Mouse (Mus musculus) liver, embryonic 14.5 days (tissue): ENCODE data around the gene Slc9b2. TPM values are rescaled to one million over a fixed set of nuclear protein-coding genes. Genes with fewer than 3 reads are reported as not detected.

Source experiments
- ATAC-seq: fragments of 200-750 bp; cut with Nextera tagmentation; 2 replicates; pipeline ENCODE4 v1.8.0; 2017; ENCODE audit warnings: moderate number of reproducible peaks, mild to moderate bottlenecking, moderate library complexity; ENCODE audit not compliant: insufficient read depth
- DNase-seq, 3 experiments: peaks; one replicate each; pipeline ENCODE4 v3.0.0-alpha.2; 2012 to 2013; ENCODE audit warnings: low read depth in 3 of 3, low spot score in 3 of 3
- H3K27ac ChIP-seq: fragments of 300-500 bp; sonication (generic); 2 replicates; pipeline ENCODE4 v1.5.1; 2014; ENCODE audit warnings: moderate library complexity, mild to moderate bottlenecking, control low read depth, inconsistent platforms
- H3K27me3 ChIP-seq: fragments of 300-500 bp; sonication (generic); 2 replicates; pipeline ENCODE4 v1.6.1; 2014; ENCODE audit warnings: mild to moderate bottlenecking, low read length, moderate library complexity; ENCODE audit not compliant: control insufficient read depth, insufficient read depth
- H3K36me3 ChIP-seq: fragments of 300-500 bp; sonication (generic); replicated peaks from 2 replicates; pipeline ENCODE4 v1.6.1; 2014; ENCODE audit warnings: low read depth; ENCODE audit not compliant: control insufficient read depth, insufficient read depth
- H3K4me1 ChIP-seq, 2 experiments: fragments of 200-500 bp in 1 of 2; fragments of 300-500 bp in 1 of 2; sonication (generic) in 1 of 2; replicated peaks; 2 replicates each; pipeline ENCODE4 v1.6.1; 2012 to 2014; ENCODE audit warnings: antibody characterized with exemption in 1 of 2, inconsistent platforms in 1 of 2, low read length in 1 of 2; ENCODE audit not compliant: control insufficient read depth in 2 of 2, insufficient read depth in 2 of 2
- H3K4me2 ChIP-seq: fragments of 300-500 bp; sonication (generic); 2 replicates; pipeline ENCODE4 v1.6.1; 2014; ENCODE audit warnings: low read depth, mild to moderate bottlenecking, control low read depth, moderate library complexity
- H3K4me3 ChIP-seq, 2 experiments: fragments of 200-500 bp in 1 of 2; fragments of 300-500 bp in 1 of 2; sonication (generic) in 1 of 2; 2 replicates each; pipeline ENCODE4 v1.5.1; 2012 to 2014; ENCODE audit warnings: low read depth in 2 of 2, low read length in 2 of 2, mild to moderate bottlenecking in 2 of 2, control low read depth in 1 of 2, inconsistent platforms in 1 of 2, moderate library complexity in 1 of 2; ENCODE audit not compliant: insufficient read depth in 1 of 2
- H3K9ac ChIP-seq: fragments of 300-500 bp; sonication (generic); replicated peaks from 2 replicates; pipeline ENCODE4 v1.6.1; 2014; ENCODE audit warnings: mild to moderate bottlenecking, control low read depth, moderate library complexity
- H3K9me3 ChIP-seq: fragments of 300-500 bp; sonication (generic); 2 replicates; pipeline ENCODE4 v1.6.1; 2016; ENCODE audit warnings: low read length, mixed read lengths; ENCODE audit not compliant: control insufficient read depth
- CTCF ChIP-seq: IDR thresholded peaks from 2 replicates; pipeline ENCODE4 v1.5.1; 2016; ENCODE audit warnings: antibody characterized with exemption, low read depth, control low read depth
- EP300 ChIP-seq: IDR thresholded peaks from 2 replicates; pipeline ENCODE4 v1.6.1; 2016; ENCODE audit warnings: antibody characterized with exemption, low read depth
- WGBS: fragments of 180-500 bp; shearing (Covaris S2); extraction: QIAGEN DNeasy Blood & Tissue Kit; methylation state at CpG from one replicate; pipeline ENCODE4 v1.1.7; 2014; ENCODE audit not compliant: insufficient replicate concordance; 5-methylcytosine and 5-hydroxymethylcytosine counted together
- polyA plus RNA-seq, 2 experiments: library from polyadenylated mRNA; depleted of rRNA in 1 of 2; stranded (reverse) in 1 of 2; unstranded in 1 of 2; fragments of >200 nt; fragmentation: Nextera tagmentation in 1 of 2; extraction: Ambion mirVana in 1 of 2; gene quantifications; 2 replicates each; pipeline versions ENCODE4 v1.2.1 to v1.2.3; 2012 to 2014

Slc9b2 gene
- polyA plus RNA-seq, 2 experiments, result 0.02 to 0.22 TPM

DNA sequence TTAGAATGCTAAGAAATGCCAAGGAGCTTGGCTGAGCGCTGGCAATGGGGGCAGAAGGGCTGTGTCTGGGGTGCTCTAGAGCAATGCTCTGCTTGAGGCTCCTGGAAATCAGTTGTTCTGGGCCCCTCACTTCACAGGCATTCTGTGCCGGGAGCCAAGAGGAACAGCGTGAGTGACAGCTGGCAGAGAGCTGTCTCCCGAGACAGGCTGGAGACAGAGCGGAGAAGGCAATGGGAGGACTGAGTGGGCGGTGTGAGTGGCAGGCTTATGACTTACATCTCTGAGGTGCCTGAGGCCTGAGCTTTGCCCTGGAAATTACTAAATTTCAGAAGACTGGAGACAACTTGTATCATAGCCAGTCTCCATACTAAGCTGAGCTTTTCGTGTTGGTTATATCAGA, 13.8 kb upstream of the Slc9b2 start:
- Histone ChIP-seq H3K36me3 (no peaks in the 10 kb centered on the region), H3K9me3 (no peaks in the 10 kb centered on the region), H3K4me1 (no peaks in the 10 kb centered on the region), H3K4me3 (no peak overlapping the region), H3K9ac (no peak overlapping the region), H3K4me2 (no peak overlapping the region), H3K27ac (no peak overlapping the region), H3K27me3 (no peaks in the 10 kb centered on the region)
- ATAC-seq (no peak), DNase-seq (no peak)
- 53% methylated on average over 7 of the region's 7 CpGs for WGBS
- TF ChIP-seq EP300 (no peak), CTCF (no peak)

- WGBS, result 78% methylated on average over 1 of the region's 1 CpGs
- Histone ChIP-seq H3K4me2 (no peak overlapping the region), H3K27me3 (no peaks in the 10 kb centered on the region), H3K9ac (no peak overlapping the region), H3K9me3 (no peaks in the 10 kb centered on the region), H3K4me3 (no peak overlapping the region), H3K27ac (no peak overlapping the region), H3K4me1 (no peaks in the 10 kb centered on the region), H3K36me3 (no peaks in the 10 kb centered on the region)
- TF ChIP-seq CTCF (no peak), EP300 (no peak)
- DNase-seq (no peak), ATAC-seq (no peak)
Measured at GRCm38 (mm10) chr3:135295559-135295958, 11.9 kb upstream of the Slc9b2 start.

DNA sequence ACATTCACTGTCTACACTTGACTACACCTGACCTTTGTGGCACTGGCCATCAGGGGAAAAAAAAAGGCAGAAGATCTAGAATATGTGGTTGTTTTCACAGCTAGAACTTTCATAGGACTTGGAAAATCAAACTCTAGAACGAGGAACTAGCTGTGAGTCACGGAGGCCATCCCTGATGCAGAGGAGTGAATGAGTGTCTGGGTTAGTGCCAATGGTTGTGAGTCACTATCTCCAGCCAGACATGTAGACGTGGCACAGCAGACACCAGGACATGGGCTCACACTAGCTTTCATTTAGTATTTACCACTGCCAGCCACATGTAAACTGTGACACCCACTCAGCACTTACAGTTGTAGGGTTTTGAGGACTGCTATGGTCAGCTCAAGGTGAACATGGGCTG, 8.9 kb upstream of the Slc9b2 start:
- Histone ChIP-seq H3K4me3 (no peak overlapping the region), H3K4me1 (no peaks in the 10 kb centered on the region), H3K27me3 (no peaks in the 10 kb centered on the region), H3K27ac (no peak overlapping the region), H3K9ac (no peak overlapping the region), H3K36me3 (no peaks in the 10 kb centered on the region), H3K4me2 (no peak overlapping the region), H3K9me3 (no peaks in the 10 kb centered on the region)
- 44% methylated on average over 3 of the region's 3 CpGs for WGBS
- ATAC-seq (no peak), DNase-seq (no peak)
- TF ChIP-seq EP300, result no peak
- no peak for TF ChIP-seq CTCF

- Histone ChIP-seq H3K4me1 (no peaks in the 10 kb centered on the region), H3K27me3 (no peaks in the 10 kb centered on the region), H3K4me2 (no peak overlapping the region), H3K9ac (no peak overlapping the region), H3K9me3 (no peaks in the 10 kb centered on the region), H3K27ac (no peak overlapping the region), H3K36me3 (no peaks in the 10 kb centered on the region), H3K4me3 (no peak overlapping the region)
- WGBS, result 48% methylated on average over 6 of the region's 6 CpGs
- DNase-seq, result no peak
- no peak for TF ChIP-seq CTCF
- TF ChIP-seq EP300, result no peak
- no peak for ATAC-seq
Measured at GRCm38 (mm10) chr3:135300081-135300480, 7.4 kb upstream of the Slc9b2 start.

DNA sequence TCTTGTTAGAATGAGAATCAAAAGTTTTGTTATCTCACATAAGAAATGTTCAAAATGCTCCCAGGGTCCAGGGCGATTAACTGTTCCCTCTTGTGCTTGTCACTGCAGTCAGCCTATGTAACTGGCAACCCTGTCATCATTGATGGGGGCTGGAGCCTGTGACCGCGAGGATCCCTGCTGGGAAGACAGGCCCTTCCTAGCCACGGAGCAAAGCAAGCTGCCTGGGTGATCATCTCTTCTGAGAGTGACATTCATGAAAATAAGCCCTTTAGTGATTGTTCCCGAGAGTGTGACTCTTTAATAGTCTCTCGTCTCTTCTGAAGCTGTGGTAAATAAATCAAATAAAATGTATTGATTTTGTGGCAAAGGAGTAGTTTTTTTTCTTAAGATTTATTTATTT, 3.4 kb upstream of the Slc9b2 start:
- 48% methylated on average over 6 of the region's 6 CpGs for WGBS

More for the DNA sequence above, 3.4 kb upstream of the Slc9b2 start:
- Histone ChIP-seq H3K36me3 (no peaks in the 10 kb centered on the region), H3K4me2 (no peak overlapping the region), H3K4me1 (peaks cover 0 to 3% of the 10 kb centered on the region in 2 experiments; a peak in 1 of 4 replicates), H3K9me3 (no peaks in the 10 kb centered on the region), H3K27me3 (no peaks in the 10 kb centered on the region), H3K27ac (no peak overlapping the region), H3K9ac (no peak overlapping the region), H3K4me3 (no peak overlapping the region)
- TF ChIP-seq CTCF, result no peak
- TF ChIP-seq EP300, result no peak
- no peak for DNase-seq
- no peak for ATAC-seq
